Mouse (Mus musculus): ENCODE results near the gene Ngef.
"Not testable (repeated sequence)": the region's sequence is repeated elsewhere in the genome, so short reads cannot be mapped to it uniquely, and the experiment has no call there.

Gene Ngef

GRCm38 (mm10) chr1:87471914-87472313 lies 101.8 kb downstream of the Ngef start:
- DNase-seq = no peak

- not testable (repeated sequence) for DNase-seq
These were observed 103.7 kb downstream of the Ngef start, which contains the start of gene Snorc for GRCm38 (mm10) chr1:87469971-87470370. TSS of gene Snorc (plus strand) at chr1:87470271.

DNA sequence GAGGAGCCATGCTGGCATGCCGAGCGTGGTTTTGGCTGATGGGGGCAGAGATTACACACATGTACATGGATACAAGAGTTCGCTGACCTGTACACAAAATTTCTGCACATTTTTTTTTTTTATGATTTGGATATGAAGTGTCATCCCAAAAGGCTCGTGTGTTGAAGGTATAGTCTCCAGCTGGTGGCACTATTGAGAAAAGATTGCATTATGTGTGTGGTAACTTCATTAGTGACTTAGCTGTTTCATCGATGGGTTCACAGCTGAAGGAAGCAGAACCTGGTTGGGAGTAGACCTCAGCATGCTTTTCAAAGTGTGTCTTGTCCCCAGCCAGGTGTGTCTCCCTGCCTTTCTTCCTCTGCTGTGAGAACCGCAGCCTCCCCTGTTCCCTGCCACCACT lies 105.3 kb downstream of the Ngef start:
- DNase-seq = no peak

DNA sequence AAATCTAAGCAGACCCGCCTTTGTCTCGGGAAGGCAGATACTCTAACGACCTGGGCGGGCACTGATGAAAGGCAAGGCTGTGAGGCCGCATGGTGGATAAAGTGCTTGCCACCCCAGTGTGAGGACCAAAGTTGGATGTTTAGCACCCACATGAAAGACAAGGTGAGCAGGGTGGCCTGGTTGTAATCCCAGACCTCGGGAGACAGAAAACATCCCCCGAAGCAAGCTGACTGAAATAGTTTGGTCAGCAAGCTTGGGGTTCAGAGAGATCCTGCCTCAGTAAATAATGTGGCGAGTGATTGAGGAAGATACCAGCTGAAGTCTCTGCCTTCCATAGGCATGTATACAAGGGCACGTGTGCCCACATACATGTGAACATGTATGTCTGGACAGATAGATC lies 106.2 kb downstream of the Ngef start:
- DNase-seq = no peak

GRCm38 (mm10) chr1:87459856-87460255 lies 113.8 kb downstream of the Ngef start:
- not testable (repeated sequence) for DNase-seq

DNA sequence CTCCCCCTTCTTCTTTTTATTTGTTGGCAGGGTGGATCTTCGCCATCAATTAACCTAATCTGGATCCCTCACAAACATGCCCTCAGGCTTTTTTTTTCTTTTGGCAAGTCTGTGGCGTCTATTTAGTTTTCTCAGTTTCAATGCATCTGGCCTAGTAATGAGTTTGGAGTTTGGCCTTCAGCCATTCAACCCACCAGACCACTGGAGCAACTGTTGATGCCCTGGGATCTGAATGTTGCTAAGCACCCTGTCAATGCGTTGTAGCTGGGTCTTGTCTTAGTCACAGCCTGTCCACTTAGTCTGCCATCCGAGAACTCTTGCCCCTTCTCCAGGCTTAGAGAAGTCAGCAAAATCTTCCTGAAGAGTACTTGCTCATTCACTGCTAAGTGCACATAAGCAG lies 115.6 kb downstream of the Ngef start:
- DNase-seq = no peak

GRCm38 (mm10) chr1:87456425-87456824 lies 117.2 kb downstream of the Ngef start:
- DNase-seq = no peak

GRCm38 (mm10) chr1:87449432-87449831 lies 124.2 kb downstream of the Ngef start:
- no peak for DNase-seq

DNA sequence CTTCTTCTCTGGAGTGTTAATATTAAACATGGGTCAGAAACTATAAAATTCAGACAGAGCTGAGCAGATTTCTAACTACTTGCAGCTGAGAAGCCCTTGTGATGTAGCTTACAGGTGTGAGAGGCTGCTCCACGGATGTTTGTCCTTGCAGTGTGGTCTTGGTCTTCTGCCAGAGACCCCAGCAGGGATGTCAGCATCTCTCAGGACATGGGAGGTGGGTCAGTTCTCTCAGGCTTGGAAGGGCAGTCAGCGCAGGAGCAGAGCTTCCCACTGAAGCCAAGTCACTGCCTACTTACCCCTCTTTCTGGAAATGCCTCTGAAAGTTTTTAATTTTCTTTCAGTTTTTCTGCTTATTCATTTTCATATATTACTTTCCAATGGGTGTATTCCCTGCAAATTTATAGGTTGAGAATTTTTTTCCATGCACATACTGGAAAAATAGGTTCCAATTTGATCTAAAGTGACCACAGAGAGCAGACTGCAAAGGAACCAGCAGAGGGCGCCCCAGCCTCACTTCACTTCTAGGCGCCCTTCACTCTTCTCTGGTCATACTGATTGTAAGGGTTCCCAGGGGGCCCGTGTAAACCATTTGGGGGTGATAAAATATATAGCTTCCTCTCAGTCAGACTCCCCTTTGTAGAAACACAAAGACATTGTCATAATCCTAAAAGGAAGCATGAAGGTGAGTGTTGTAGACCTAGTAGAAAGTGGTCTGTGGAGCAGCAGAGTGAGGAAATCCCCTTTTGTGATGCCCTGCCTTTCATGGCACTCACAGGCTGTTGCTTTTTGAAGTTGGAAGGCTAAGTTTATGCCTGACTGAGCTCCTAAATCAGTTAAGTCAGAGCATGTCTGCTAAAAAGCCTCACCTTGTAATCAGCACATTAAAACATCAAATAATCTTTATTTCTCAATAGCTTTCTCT lies 126.2 kb downstream of the Ngef start:
- DNase-seq = peak in 1 of 2 experiments; percentile 11

DNA sequence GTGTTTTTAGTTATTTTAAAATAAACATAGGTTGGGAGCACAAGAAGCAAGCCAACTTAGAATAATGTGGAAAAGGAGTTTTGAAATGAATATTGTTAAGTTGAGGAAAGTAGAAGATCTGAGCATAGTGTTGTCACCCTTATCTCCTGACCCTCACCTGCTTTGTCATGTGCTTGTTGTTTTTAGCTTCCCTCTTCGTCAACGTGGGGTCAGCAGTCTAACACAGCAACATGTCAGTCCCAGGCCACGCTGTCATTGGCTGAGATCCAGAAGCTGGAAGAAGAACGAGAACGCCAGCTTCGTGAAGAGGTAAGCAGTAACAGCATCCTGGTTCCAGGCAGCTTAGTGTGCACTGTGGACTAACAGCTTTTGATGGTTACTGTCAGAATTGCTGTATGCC lies 137.1 kb downstream of the Ngef start:
- DNase-seq = no peak

- DNase-seq = no peak
These were observed 138.5 kb downstream of the Ngef start for GRCm38 (mm10) chr1:87435125-87435524.

All from thymus, adult 18-20 months (tissue).